In the genomic region with DNA sequence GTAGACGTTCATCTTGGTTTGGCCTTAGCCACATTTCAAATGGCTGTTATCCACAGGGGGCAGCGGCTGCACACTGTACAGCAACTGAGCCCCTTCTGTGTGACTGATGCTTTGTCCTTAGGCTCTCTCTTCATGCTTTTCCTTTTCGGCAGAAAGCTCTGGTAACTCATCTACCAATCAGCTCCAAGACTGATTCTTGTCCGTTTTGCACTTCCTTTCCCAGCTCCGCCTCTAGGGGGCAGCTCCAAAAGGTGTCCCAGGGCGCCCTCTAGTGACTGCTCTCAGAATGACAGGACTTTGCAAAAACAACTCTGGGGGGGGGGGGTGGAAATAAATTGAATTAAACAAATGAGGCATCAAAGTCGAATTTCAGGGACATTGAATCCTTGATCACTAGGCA, we compare ENCODE assay signal across 8 mouse cellular contexts.
DNase-seq lines count a peak whose midpoint lies in the region; ATAC-seq and TF ChIP-seq lines count a peak whose summit lies in the region.

No protein-coding gene starts in this region.

- H3K4me3 ChIP-seq in kidney, embryonic 15.5 days (replicated peaks): no peak overlapping the region
- H3K4me3 ChIP-seq in embryonic facial prominence, embryonic 10.5 days: no peak overlapping the region
- no peak overlapping the region for H3K4me3 ChIP-seq in hindbrain, postnatal 0 days (ENCODE audit: low read length)

- intact Hi-C loops in left cerebral cortex, postnatal 36 days (cut with DNase I): loop anchor here (5.0 kb wide), 1 partner anchor 582 kb away; no protein-coding TSS in a partner anchor

- no peak overlapping the region for H3K4me2 ChIP-seq in kidney, embryonic 15.5 days
- H3K4me2 ChIP-seq in hindbrain, postnatal 0 days (ENCODE audit: low read depth, low read length): no peak overlapping the region

- no peaks in the 10 kb centered on the region for H3K27me3 ChIP-seq in kidney, embryonic 15.5 days
- H3K27me3 ChIP-seq in embryonic facial prominence, embryonic 10.5 days (replicated peaks; ENCODE audit: low read depth, poor library complexity, severe bottlenecking): 0 out of 2 replicates have a peak, but pooled peaks cover 11% of the 10 kb centered on the region
- H3K27me3 ChIP-seq in hindbrain, postnatal 0 days (ENCODE audit: insufficient read depth, low read length): no peaks in the 10 kb centered on the region

- WGBS in kidney, embryonic 15.5 days: 30% methylated on average over 7 of the region's 7 CpGs
- WGBS in embryonic facial prominence, embryonic 10.5 days: 32% methylated on average over 7 of the region's 7 CpGs
- 22% methylated on average over 7 of the region's 7 CpGs for WGBS in hindbrain, postnatal 0 days

- TF ChIP-seq CTCF in hindbrain, postnatal 0 days (IDR thresholded peaks at IDR 0.05; ENCODE audit: low read depth): peak; percentile 92

- H3K4me1 ChIP-seq in kidney, embryonic 15.5 days: peaks cover 7% of the 10 kb centered on the region
- peaks cover 9% of the 10 kb centered on the region for H3K4me1 ChIP-seq in embryonic facial prominence, embryonic 10.5 days
- no peaks in the 10 kb centered on the region for H3K4me1 ChIP-seq in hindbrain, postnatal 0 days (ENCODE audit: insufficient read depth, low read length)

- ATAC-seq in kidney, embryonic 15.5 days (replicated peaks; ENCODE audit: low FRiP score): no peak
- peak; percentile 64; the same call in 1 of the 2 replicates for ATAC-seq in hindbrain, postnatal 0 days
- ATAC-seq in neutrophil, adult 5-6 weeks (ENCODE audit: extremely low read depth, insufficient number of reproducible peaks, low FRiP score, poor library complexity, severe bottlenecking): peak; percentile 82

- DNase-seq in kidney, adult 18-20 months: peak; percentile 88
- DNase-seq in adrenal gland, postnatal 36 days: peak; percentile 84 to 89
- peak; percentile 83 for DNase-seq in embryonic facial prominence, embryonic 10.5 days (ENCODE audit: low spot score)
- peak; percentile 88 for DNase-seq in hindbrain, postnatal 0 days (ENCODE audit: low spot score)
- DNase-seq in left cerebral cortex, postnatal 36 days (ENCODE audit: low spot score in 2 of 2): peak; percentile 64 to 67
- DNase-seq in testis, postnatal 14 days (ENCODE audit: low spot score): peak; percentile 74

- no peak overlapping the region for H3K27ac ChIP-seq in kidney, embryonic 15.5 days
- no peak overlapping the region for H3K27ac ChIP-seq in embryonic facial prominence, embryonic 10.5 days (replicated peaks)
- H3K27ac ChIP-seq in hindbrain, postnatal 0 days: no peak overlapping the region

- no peaks in the 10 kb centered on the region for H3K9me3 ChIP-seq in kidney, embryonic 15.5 days (replicated peaks)
- no peaks in the 10 kb centered on the region for H3K9me3 ChIP-seq in embryonic facial prominence, embryonic 10.5 days
- no peaks in the 10 kb centered on the region for H3K9me3 ChIP-seq in hindbrain, postnatal 0 days (ENCODE audit: low read length)

- H3K36me3 ChIP-seq in kidney, embryonic 15.5 days: no peaks in the 10 kb centered on the region
- H3K36me3 ChIP-seq in embryonic facial prominence, embryonic 10.5 days (replicated peaks): no peaks in the 10 kb centered on the region
- no peaks in the 10 kb centered on the region for H3K36me3 ChIP-seq in hindbrain, postnatal 0 days (ENCODE audit: insufficient read depth, low read length)

- no peak overlapping the region for H3K9ac ChIP-seq in kidney, embryonic 15.5 days
- no peak overlapping the region for H3K9ac ChIP-seq in hindbrain, postnatal 0 days (replicated peaks; ENCODE audit: low read length)
